Mouse (Mus musculus): ENCODE results near the gene 4931440F15Rik. TPM values are rescaled to one million over a fixed set of nuclear protein-coding genes. Genes with fewer than 3 reads are reported as not detected.
"Not testable (repeated sequence)": the region's sequence is repeated elsewhere in the genome, so short reads cannot be mapped to it uniquely, and the experiment has no call there.

Gene 4931440F15Rik
- polyA plus RNA-seq (2015; fragmentation: Nextera tagmentation; extraction: Ambion mirVana), result 0.11 and 0.14 TPM in 2 replicates

GRCm38 (mm10) chr11:29825271-29825718 lies at the start of gene 4931440F15Rik:
TSS of gene 4931440F15Rik (minus strand) at chr11:29825668.
- ATAC-seq (ENCODE audit: borderline replicate concordance, extremely low read depth, low FRiP score, low TSS enrichment); H3K9ac ChIP-seq: not testable (repeated sequence)
- 17% methylated on average over 21 of the region's 21 CpGs for WGBS

GRCm38 (mm10) chr11:29874781-29875180 lies 49.3 kb upstream of the 4931440F15Rik start:
- H3K4me3 ChIP-seq; H3K4me1 ChIP-seq; H3K4me2 ChIP-seq; H3K27me3 ChIP-seq; H3K36me3 ChIP-seq; H3K9ac ChIP-seq; ATAC-seq (ENCODE audit: borderline replicate concordance, extremely low read depth, low FRiP score, low TSS enrichment); H3K27ac ChIP-seq; H3K9me3 ChIP-seq: not testable (repeated sequence)
- WGBS, result 78% methylated on average over 1 of the region's 1 CpGs

More at GRCm38 (mm10) chr11:29825271-29825718, at the start of gene 4931440F15Rik:
- H3K9me3 ChIP-seq, H3K36me3 ChIP-seq, H3K27ac ChIP-seq: not testable (repeated sequence)
- H3K4me2 ChIP-seq, result peak within 1 kb of the TSS; percentile 56
- peaks cover 12% of the 10 kb centered on the region; the same call in 1 of the 2 replicates for H3K4me1 ChIP-seq
- peak within 1 kb of the TSS; percentile 30 for H3K4me3 ChIP-seq
- H3K27me3 ChIP-seq, result peaks cover 11% of the 10 kb centered on the region

- H3K9me3 ChIP-seq, result no peaks in the 10 kb centered on the region
- no peaks in the 10 kb centered on the region for H3K27me3 ChIP-seq
- no peak for ATAC-seq (ENCODE audit: borderline replicate concordance, extremely low read depth, low FRiP score, low TSS enrichment)
- H3K27ac ChIP-seq, result no peak overlapping the region
- no peaks in the 10 kb centered on the region for H3K36me3 ChIP-seq
- WGBS, result 82% methylated on average over 2 of the region's 2 CpGs
- H3K4me3 ChIP-seq, result no peak overlapping the region
- no peak overlapping the region for H3K9ac ChIP-seq
- no peak overlapping the region for H3K4me2 ChIP-seq
- H3K4me1 ChIP-seq, result no peaks in the 10 kb centered on the region
These were observed 44.7 kb upstream of the 4931440F15Rik start for GRCm38 (mm10) chr11:29870174-29870573.

- Histone ChIP-seq H3K4me3 (no peak overlapping the region), H3K4me2 (no peak overlapping the region), H3K27ac (no peak overlapping the region), H3K4me1 (no peaks in the 10 kb centered on the region), H3K36me3 (no peaks in the 10 kb centered on the region), H3K9me3 (no peaks in the 10 kb centered on the region), H3K27me3 (no peaks in the 10 kb centered on the region), H3K9ac (no peak overlapping the region)
- ATAC-seq (ENCODE audit: borderline replicate concordance, extremely low read depth, low FRiP score, low TSS enrichment), result no peak
These were observed 38.8 kb upstream of the 4931440F15Rik start for GRCm38 (mm10) chr11:29864269-29864668.

DNA sequence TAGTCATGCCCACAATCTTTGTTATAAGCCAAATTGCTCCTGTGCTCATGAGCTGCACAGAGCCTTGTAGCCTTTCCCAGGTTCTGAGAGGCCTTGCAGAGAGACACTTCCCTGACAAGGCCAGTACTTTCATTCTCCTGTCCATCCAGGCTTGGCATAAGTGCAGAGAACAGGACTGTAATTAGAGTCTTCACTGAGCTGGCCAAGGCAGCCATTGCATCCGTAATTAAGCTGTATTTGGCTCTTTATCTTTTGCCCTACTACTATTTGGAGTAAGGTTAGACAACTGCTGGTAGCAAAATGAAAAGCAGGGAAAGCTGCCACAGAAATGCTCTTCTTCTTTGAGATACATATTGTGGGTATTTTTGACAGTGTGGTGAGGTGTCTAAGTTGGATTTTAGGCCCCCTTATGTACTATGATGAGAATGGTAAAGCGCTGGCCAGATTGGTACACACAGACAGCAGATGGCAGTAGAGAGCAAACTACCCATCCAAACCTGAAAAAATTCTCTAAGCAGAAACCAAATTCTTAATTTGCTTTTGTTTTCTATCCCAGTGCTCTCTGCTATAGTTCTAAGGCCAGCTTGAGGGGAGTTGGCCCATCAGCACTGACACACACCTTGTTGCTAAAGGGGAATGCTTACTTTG lies 36.4 kb upstream of the 4931440F15Rik start:
- no peak overlapping the region for H3K4me3 ChIP-seq
- no peaks in the 10 kb centered on the region for H3K36me3 ChIP-seq
- no peak overlapping the region for H3K27ac ChIP-seq
- no peaks in the 10 kb centered on the region for H3K9me3 ChIP-seq
- no peaks in the 10 kb centered on the region for H3K4me1 ChIP-seq
- no peak for ATAC-seq (ENCODE audit: borderline replicate concordance, extremely low read depth, low FRiP score, low TSS enrichment)
- WGBS, result 59% methylated on average over 2 of the region's 2 CpGs
- no peaks in the 10 kb centered on the region for H3K27me3 ChIP-seq
- H3K9ac ChIP-seq, result no peak overlapping the region
- H3K4me2 ChIP-seq, result no peak overlapping the region

DNA sequence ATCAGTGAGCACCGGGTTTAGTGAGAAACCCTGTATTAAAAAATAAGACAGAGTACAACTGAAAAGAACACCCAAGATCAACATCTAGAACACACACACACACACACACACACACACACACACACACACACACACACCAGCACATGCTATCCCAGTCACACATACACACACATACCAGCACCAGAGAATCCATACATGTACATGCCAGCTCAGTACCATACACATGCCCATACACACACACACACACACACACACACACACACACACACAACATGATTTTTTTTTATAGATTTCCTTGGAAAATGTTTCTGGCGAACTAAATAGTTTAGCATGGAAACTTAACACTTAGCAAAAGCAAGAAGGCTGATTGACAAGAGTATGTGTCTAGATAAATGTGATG lies 35.6 kb upstream of the 4931440F15Rik start:
- H3K27me3 ChIP-seq, result no peaks in the 10 kb centered on the region
- no peak overlapping the region for H3K4me2 ChIP-seq
- no peak overlapping the region for H3K9ac ChIP-seq
- H3K4me1 ChIP-seq, result no peaks in the 10 kb centered on the region
- WGBS, result 75% methylated on average over 2 of the region's 2 CpGs
- H3K4me3 ChIP-seq, result no peak overlapping the region
- no peak for ATAC-seq (ENCODE audit: borderline replicate concordance, extremely low read depth, low FRiP score, low TSS enrichment)
- H3K27ac ChIP-seq, result no peak overlapping the region
- H3K9me3 ChIP-seq, result no peaks in the 10 kb centered on the region
- no peaks in the 10 kb centered on the region for H3K36me3 ChIP-seq

DNA sequence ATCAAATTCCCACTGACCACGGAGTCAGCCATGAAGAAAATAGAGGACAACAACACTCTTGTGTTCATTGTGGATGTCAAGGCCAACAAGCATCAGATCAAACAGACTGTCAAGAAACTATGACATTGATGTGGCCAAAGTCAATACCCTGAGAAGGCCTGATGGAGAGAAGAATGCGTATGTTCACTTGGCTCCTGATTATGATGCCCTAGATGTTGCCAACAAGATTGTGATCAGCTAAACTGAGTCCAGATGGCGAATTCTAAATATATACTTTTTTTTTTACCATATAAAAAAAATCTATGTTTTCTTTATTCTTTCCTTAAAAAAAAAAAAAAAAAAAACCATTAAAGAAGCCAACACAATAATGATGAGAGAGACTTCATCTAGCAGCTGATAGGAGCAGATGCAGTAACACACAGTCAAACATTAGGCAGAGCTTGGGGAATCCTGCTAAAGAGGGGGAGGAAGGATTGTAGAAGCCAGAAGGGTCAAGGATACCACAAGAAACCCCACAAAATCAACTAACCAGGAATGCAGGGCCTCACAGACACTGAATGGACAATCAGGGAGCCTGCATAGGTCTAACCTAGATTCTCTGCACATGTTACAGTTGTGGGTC lies 15.2 kb upstream of the 4931440F15Rik start:
- Histone ChIP-seq H3K9me3 (no peaks in the 10 kb centered on the region), H3K9ac (no peak overlapping the region), H3K27ac (no peak overlapping the region), H3K4me2 (no peak overlapping the region), H3K4me1 (no peaks in the 10 kb centered on the region), H3K4me3 (no peak overlapping the region), H3K27me3 (no peaks in the 10 kb centered on the region), H3K36me3 (no peaks in the 10 kb centered on the region)
- 89% methylated on average over 3 of the region's 3 CpGs for WGBS
- no peak for ATAC-seq (ENCODE audit: borderline replicate concordance, extremely low read depth, low FRiP score, low TSS enrichment)

DNA sequence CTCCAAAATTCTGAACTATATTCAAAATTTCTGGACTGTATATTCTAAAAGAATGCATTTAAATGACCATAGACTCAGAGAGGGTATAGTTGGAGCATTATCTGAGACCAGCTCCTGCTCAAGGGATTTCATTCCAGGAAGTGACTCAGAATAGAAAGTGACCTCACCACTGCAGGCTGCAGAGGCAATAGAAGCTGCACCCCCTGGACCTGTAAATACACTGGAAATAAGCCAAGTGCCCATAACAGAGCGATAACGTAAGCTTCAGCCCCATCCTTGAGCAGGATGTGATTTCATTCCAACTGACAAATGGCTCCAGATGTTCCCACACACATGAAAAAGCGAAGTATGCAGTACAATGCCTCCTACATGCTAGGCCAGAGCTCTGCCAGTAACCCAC lies 14.3 kb upstream of the 4931440F15Rik start:
- Histone ChIP-seq H3K9me3 (no peaks in the 10 kb centered on the region), H3K27me3 (no peaks in the 10 kb centered on the region), H3K4me3 (no peak overlapping the region), H3K4me2 (no peak overlapping the region), H3K4me1 (no peaks in the 10 kb centered on the region), H3K9ac (no peak overlapping the region), H3K27ac (no peak overlapping the region), H3K36me3 (no peaks in the 10 kb centered on the region)
- WGBS, result 26% methylated on average over 3 of the region's 3 CpGs
- ATAC-seq (ENCODE audit: borderline replicate concordance, extremely low read depth, low FRiP score, low TSS enrichment), result peak; percentile 64

DNA sequence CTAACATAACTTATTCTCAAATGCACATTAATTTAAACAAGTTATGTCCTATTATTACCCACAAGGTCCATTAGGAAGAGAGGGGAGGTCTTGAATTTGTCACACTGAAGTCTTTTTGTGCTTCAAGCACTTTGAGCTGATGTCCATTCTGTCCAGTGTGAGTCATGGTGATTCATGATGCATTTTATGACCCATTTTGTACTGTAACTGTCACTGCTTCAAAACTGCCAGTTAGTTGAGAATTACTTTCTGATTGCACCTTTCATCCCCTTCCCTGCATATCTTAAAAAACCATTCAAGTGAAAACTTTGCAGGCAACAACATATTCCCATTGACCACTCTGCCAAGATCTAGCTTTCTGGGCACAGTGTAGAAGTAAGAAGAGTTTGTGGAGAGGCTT lies 11.6 kb upstream of the 4931440F15Rik start:
- H3K4me2 ChIP-seq, result no peak overlapping the region
- H3K36me3 ChIP-seq, result no peaks in the 10 kb centered on the region
- no peaks in the 10 kb centered on the region for H3K4me1 ChIP-seq
- ATAC-seq (ENCODE audit: borderline replicate concordance, extremely low read depth, low FRiP score, low TSS enrichment), result no peak
- no peak overlapping the region for H3K9ac ChIP-seq
- H3K9me3 ChIP-seq, result no peaks in the 10 kb centered on the region
- H3K27ac ChIP-seq, result no peak overlapping the region
- no peaks in the 10 kb centered on the region for H3K27me3 ChIP-seq
- no peak overlapping the region for H3K4me3 ChIP-seq

DNA sequence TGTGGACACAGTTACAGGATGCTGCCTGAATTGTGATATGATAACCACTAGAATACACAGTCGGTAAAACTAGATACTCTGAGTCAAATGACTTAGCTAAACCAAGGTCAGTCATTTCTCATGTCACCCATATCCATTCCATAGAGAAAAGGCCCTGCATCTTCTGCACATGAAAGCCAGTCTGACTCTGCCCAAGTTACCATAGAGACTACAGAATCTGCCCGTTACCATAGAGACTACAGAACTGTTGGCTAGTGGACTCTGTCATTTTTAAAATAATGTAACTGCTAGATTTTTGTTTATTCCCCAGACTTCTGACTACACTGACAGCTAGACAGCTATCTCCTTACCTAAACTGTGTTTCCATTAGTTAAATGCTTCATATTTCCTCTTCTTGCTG lies 2.3 kb upstream of the 4931440F15Rik start:
- H3K4me3 ChIP-seq, result no peak overlapping the region
- no peak overlapping the region for H3K4me2 ChIP-seq
- peaks cover 11% of the 10 kb centered on the region for H3K27me3 ChIP-seq
- H3K9ac ChIP-seq, result no peak overlapping the region
- H3K4me1 ChIP-seq, result peaks cover 12% of the 10 kb centered on the region; the same call in 1 of the 2 replicates
- H3K27ac ChIP-seq, result no peak overlapping the region
- 58% methylated on average over 2 of the region's 2 CpGs for WGBS
- no peaks in the 10 kb centered on the region for H3K9me3 ChIP-seq
- no peak for ATAC-seq (ENCODE audit: borderline replicate concordance, extremely low read depth, low FRiP score, low TSS enrichment)
- no peaks in the 10 kb centered on the region for H3K36me3 ChIP-seq

DNA sequence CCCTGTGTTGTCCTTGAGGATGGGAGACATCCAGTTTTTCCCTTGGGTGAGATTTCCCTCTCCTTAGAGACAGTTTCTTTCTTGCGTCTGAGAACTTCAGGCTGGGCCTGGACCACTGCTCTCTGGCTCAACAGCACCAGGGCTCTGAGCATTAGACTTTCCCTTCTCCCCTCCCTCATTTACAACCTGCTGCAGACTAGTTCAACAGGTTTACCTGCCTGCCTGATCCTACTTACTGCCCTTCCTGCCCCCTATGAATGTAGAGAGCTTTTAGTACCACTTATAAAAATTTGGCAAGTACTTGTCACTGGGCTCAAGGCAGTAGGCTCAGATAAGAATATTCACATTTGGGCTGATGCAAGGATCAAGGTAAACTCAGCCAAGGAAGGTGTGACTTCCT lies 533 bp upstream of the 4931440F15Rik start:
- Histone ChIP-seq H3K27me3 (peaks cover 11% of the 10 kb centered on the region), H3K4me1 (peaks cover 12% of the 10 kb centered on the region; the same call in 1 of the 2 replicates), H3K36me3 (no peaks in the 10 kb centered on the region), H3K9ac (no peak overlapping the region), H3K4me2 (no peak overlapping the region), H3K4me3 (no peak overlapping the region), H3K9me3 (no peaks in the 10 kb centered on the region), H3K27ac (no peak overlapping the region)
- WGBS, result 70% methylated on average over 1 of the region's 1 CpGs
- ATAC-seq (ENCODE audit: borderline replicate concordance, extremely low read depth, low FRiP score, low TSS enrichment), result peak; percentile 40; the same call in 1 of the 2 replicates

DNA sequence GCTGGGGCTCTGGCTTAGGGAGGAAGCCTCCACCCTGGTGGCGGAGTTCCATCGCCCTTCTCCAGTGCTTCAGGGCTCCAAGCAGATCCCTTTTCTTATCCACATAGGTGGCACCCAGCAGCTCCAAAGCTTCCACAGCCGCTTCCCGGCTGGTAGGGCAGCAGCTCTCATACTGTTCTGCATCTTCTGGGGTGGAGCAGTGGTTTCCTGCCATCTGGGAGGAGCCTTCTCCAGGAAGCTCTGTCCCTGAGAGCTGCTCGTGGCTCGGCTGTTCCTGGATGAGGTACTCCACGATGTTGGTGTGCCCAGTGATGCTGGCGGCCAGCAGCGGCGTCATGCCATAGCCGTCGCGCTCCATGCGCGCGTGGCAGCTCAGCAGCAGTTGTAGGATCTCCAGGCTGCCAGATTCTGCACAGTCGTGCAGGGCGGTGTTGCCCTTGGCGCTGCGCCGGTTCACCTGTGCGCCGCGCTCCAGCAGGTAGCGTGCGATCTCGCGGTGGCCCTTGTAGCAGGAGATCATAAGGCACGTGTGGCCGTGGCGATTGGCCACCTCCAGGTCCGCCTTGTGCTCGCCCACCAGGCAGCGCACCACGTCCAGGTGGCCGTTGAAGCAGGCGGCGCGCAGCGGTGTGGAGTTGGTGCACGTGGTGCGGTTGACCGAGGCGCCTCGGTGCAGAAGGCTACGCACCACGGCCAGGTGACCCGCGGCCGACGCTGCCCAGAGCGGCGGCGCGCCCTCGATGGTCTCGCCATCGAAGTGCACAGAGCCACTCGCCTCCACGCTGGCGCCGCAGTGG lies 796 bp downstream of the 4931440F15Rik start:
- Histone ChIP-seq H3K27me3 (peaks cover 11% of the 10 kb centered on the region), H3K4me1 (peaks cover 12% of the 10 kb centered on the region; the same call in 1 of the 2 replicates), H3K4me2 (peak overlapping the region; percentile 56), H3K4me3 (peak overlapping the region; percentile 30)
- not testable (repeated sequence) for H3K9me3 ChIP-seq, H3K9ac ChIP-seq, H3K27ac ChIP-seq, H3K36me3 ChIP-seq
- WGBS, result 10% methylated on average over 62 of the region's 62 CpGs
- ATAC-seq (ENCODE audit: borderline replicate concordance, extremely low read depth, low FRiP score, low TSS enrichment), result peak; percentile 67; the same call in 1 of the 2 replicates

Data from lung, embryonic 15.5 days (tissue).